Mouse (Mus musculus) MEL (cell line): ENCODE data around the gene Slc16a13. TPM values are rescaled to one million over a fixed set of nuclear protein-coding genes. Genes with fewer than 3 reads are reported as not detected.
A peak's percentile ranks its signal among the peaks of the same experiment; 100 is the strongest.

Source experiments
- DNase-seq: peaks from one replicate; pipeline ENCODE4 v3.0.0; 2011; ENCODE audit warnings: low read depth, low spot score
- H3K27ac ChIP-seq: 2 replicates; pipeline ENCODE4 v1.5.1; 2012; ENCODE audit warnings: low read depth, mild to moderate bottlenecking, control low read depth, low read length, moderate library complexity; ENCODE audit not compliant: control insufficient read depth
- H3K27me3 ChIP-seq, 2 experiments: fragments of 150-350 bp in 1 of 2; sonication (generic) in 1 of 2; 2 replicates each; pipeline ENCODE4 v1.6.1; 2012; ENCODE audit warnings: low read length in 2 of 2, mild to moderate bottlenecking in 2 of 2, improper control_type of control experiment in 1 of 2, moderate library complexity in 1 of 2; ENCODE audit not compliant: insufficient read depth in 2 of 2, control insufficient read depth in 1 of 2
- H3K36me3 ChIP-seq, 2 experiments: 2 replicates each; pipeline ENCODE4 v1.6.1; 2012 to 2014; ENCODE audit warnings: low read length in 2 of 2, improper control_type of control experiment in 1 of 2, inconsistent platforms in 1 of 2, mild to moderate bottlenecking in 1 of 2; ENCODE audit not compliant: insufficient read depth in 2 of 2, control insufficient read depth in 1 of 2
- H3K4me1 ChIP-seq, 2 experiments: fragments of 150-350 bp in 1 of 2; sonication (generic) in 1 of 2; 2 replicates each; pipeline ENCODE4 v1.6.1; 2012; ENCODE audit warnings: low read length in 2 of 2, improper control_type of control experiment in 1 of 2, mild to moderate bottlenecking in 1 of 2; ENCODE audit not compliant: insufficient read depth in 2 of 2, control insufficient read depth in 1 of 2
- H3K4me3 ChIP-seq, 2 experiments: fragments of 150-350 bp in 1 of 2; sonication (generic) in 1 of 2; 2 replicates each; pipeline ENCODE4 v1.5.1; 2012; ENCODE audit warnings: low read depth in 2 of 2, low read length in 2 of 2, mild to moderate bottlenecking in 2 of 2, moderate library complexity in 2 of 2, control low read depth in 1 of 2, improper control_type of control experiment in 1 of 2; ENCODE audit not compliant: control insufficient read depth in 1 of 2, insufficient read depth in 1 of 2
- H3K79me2 ChIP-seq: 2 replicates; pipeline ENCODE4 v1.6.1; 2012; ENCODE audit warnings: mild to moderate bottlenecking, low read length, moderate library complexity; ENCODE audit not compliant: control insufficient read depth, poor library complexity, insufficient read depth
- H3K9ac ChIP-seq: 2 replicates; pipeline ENCODE4 v1.6.1; 2012; ENCODE audit warnings: low read depth, mild to moderate bottlenecking, control low read depth, low read length, moderate library complexity; ENCODE audit not compliant: control insufficient read depth, poor library complexity, severe bottlenecking
- H3K9me3 ChIP-seq: fragments of 150-350 bp; sonication (generic); replicated peaks from 2 replicates; pipeline ENCODE4 v1.6.1; 2012; ENCODE audit warnings: mild to moderate bottlenecking, low read length, improper control_type of control experiment, moderate library complexity; ENCODE audit not compliant: insufficient read depth
- BHLHE40 ChIP-seq: IDR thresholded peaks from 2 replicates; pipeline ENCODE4 v1.6.1; 2012; ENCODE audit warnings: low read depth, mild to moderate bottlenecking, inconsistent platforms, low read length, improper control_type of control experiment, borderline replicate concordance
- ELF1 ChIP-seq: IDR thresholded peaks from 2 replicates; pipeline ENCODE4 v1.6.1; 2014; ENCODE audit warnings: low read depth, mild to moderate bottlenecking, inconsistent platforms, low read length, improper control_type of control experiment, moderate library complexity
- GATA1 ChIP-seq: IDR thresholded peaks from 2 replicates; pipeline ENCODE4 v1.6.1; 2011; ENCODE audit warnings: low read depth, low read length, improper control_type of control experiment
- KAT2A ChIP-seq: conservative IDR thresholded peaks from 2 replicates; pipeline ENCODE4 v1.6.1; 2012; ENCODE audit warnings: low read depth, low read length, improper control_type of control experiment, inconsistent platforms
- MAFK ChIP-seq: IDR thresholded peaks from 2 replicates; pipeline ENCODE4 v1.6.1; 2011; ENCODE audit warnings: low read depth, mild to moderate bottlenecking, low read length, improper control_type of control experiment, borderline replicate concordance
- MAX ChIP-seq: IDR thresholded peaks from 2 replicates; pipeline ENCODE4 v1.6.1; 2011; ENCODE audit warnings: low read length, improper control_type of control experiment
- MAZ ChIP-seq: IDR thresholded peaks from 2 replicates; pipeline ENCODE4 v1.6.1; 2012; ENCODE audit warnings: low read depth, mild to moderate bottlenecking, inconsistent platforms, low read length, improper control_type of control experiment
- MEF2A ChIP-seq: IDR thresholded peaks from 2 replicates; pipeline ENCODE4 v1.6.1; 2014; ENCODE audit warnings: low read depth, mild to moderate bottlenecking, inconsistent platforms, low read length, improper control_type of control experiment; ENCODE audit not compliant: poor library complexity, insufficient replicate concordance, severe bottlenecking; ENCODE audit errors: extremely low read depth
- MXI1 ChIP-seq: IDR thresholded peaks from 2 replicates; pipeline ENCODE4 v1.6.1; 2011; ENCODE audit warnings: mild to moderate bottlenecking, low read depth, low read length, improper control_type of control experiment
- MYB ChIP-seq: IDR thresholded peaks from 2 replicates; pipeline ENCODE4 v1.6.1; 2011; ENCODE audit warnings: mild to moderate bottlenecking, low read depth, low read length, improper control_type of control experiment
- NELFE ChIP-seq: IDR thresholded peaks from 2 replicates; pipeline ENCODE4 v1.6.1; 2011; ENCODE audit warnings: low read depth, low read length, improper control_type of control experiment
- POLR2AphosphoS2 ChIP-seq: IDR thresholded peaks from 2 replicates; pipeline ENCODE4 v1.6.1; 2011; ENCODE audit warnings: low read length, improper control_type of control experiment
- POLR2AphosphoS5 ChIP-seq: IDR thresholded peaks from 2 replicates; pipeline ENCODE4 v1.6.1; 2012; ENCODE audit warnings: low read depth, borderline replicate concordance, mild to moderate bottlenecking, inconsistent platforms, low read length, moderate library complexity, mixed read lengths
- RAD21 ChIP-seq: IDR thresholded peaks from 2 replicates; pipeline ENCODE4 v1.6.1; 2011; ENCODE audit warnings: mild to moderate bottlenecking, low read depth, low read length, improper control_type of control experiment
- TAL1 ChIP-seq: IDR thresholded peaks from 2 replicates; pipeline ENCODE4 v1.6.1; 2012; ENCODE audit warnings: mild to moderate bottlenecking, inconsistent platforms, low read length, moderate library complexity, mixed read lengths
- TBP ChIP-seq: IDR thresholded peaks from 2 replicates; pipeline ENCODE4 v1.8.0; 2011; ENCODE audit warnings: low read depth, low read length, improper control_type of control experiment
- USF1 ChIP-seq: IDR thresholded peaks from 2 replicates; pipeline ENCODE4 v1.6.1; 2014; ENCODE audit warnings: low read depth, mild to moderate bottlenecking, inconsistent platforms, low read length, improper control_type of control experiment, moderate library complexity
- ZC3H11A ChIP-seq: IDR thresholded peaks from 2 replicates; pipeline ENCODE4 v1.6.1; 2012; ENCODE audit warnings: low read depth, mild to moderate bottlenecking, inconsistent platforms, low read length, improper control_type of control experiment
- ZMIZ1 ChIP-seq: IDR thresholded peaks from 2 replicates; pipeline ENCODE4 v1.6.1; 2012; ENCODE audit warnings: low read depth, mild to moderate bottlenecking, inconsistent platforms, low read length, improper control_type of control experiment, moderate library complexity
- ZNF384 ChIP-seq: IDR thresholded peaks from 2 replicates; pipeline ENCODE4 v1.6.1; 2012; ENCODE audit warnings: low read depth, mild to moderate bottlenecking, inconsistent platforms, low read length, improper control_type of control experiment
- polyA plus RNA-seq, 2 experiments: library from polyadenylated mRNA; stranded (reverse) in 1 of 2; unstranded in 1 of 2; fragments of >175 nt in 1 of 2; fragments of >200 nt in 1 of 2; gene quantifications; 2 replicates each; pipeline versions ENCODE4 v1.2.1 to v1.2.4; 2012; ENCODE audit warnings: low replicate concordance in 2 of 2, low read depth in 1 of 2; ENCODE audit not compliant: insufficient read length in 2 of 2, insufficient read depth in 1 of 2, missing spikeins in 1 of 2
- total RNA-seq: library from RNA; depleted of rRNA; stranded (reverse); fragments of 300-350 nt; gene quantifications from 2 replicates; pipeline ENCODE4 v1.2.3, GENCODE M21; 2012

Gene Slc16a13
- total and polyA plus RNA-seq, 3 experiments, result 4.2 to 7.9 TPM; not detected in 1

DNA sequence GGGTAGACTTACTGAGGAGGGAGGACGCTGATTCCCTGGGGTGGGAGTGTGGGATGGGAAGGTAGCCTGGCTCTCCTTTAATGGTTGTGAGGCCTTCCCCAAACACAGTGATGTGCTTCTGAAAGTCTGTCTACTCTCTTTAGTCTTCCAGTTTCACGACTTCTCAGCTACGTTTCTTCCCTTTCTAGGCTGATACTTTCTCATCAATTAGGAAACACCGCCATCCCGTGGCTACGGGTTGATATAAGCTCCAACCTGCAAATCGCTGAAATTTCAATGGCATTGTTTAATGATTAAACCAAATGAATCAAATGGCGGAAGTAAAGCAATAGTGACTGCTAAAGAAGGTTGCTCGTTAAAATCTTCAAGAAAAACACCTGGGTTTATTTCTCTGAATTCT is 8.0 kb downstream of the Slc16a13 start (continued):
- TF ChIP-seq MAFK (no peak), ZC3H11A (peak; percentile 88), GATA1 (no peak), TAL1 (no peak), MEF2A (no peak), MAZ (no peak), RAD21 (peak; percentile 96), KAT2A (no peak), NELFE (no peak)

DNA sequence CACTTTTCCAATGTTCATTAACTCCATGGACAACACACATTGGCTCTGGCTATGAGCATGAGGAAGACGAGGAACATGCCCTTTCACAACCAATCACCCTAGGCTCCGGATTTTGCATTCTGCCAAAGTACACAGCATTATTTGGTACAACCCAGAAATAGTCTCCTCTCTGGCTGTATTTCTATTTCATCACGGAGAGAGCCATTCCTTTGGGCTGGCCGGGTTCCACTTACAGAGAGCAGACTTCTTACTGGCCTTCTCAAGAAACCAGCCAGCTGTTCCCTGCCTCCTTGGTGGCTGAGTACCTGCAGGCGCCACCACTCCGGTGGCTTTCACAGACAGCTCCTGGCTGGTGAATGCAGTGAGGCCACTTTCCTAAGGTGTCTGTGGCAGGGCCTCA is 8.4 kb downstream of the Slc16a13 start, which contains the start of gene Slc16a11:
Gene Slc16a11, plus strand, starts transcription at position 330 of the 400 bp plus-strand sequence.
- Histone ChIP-seq H3K27ac (no peak within 1 kb of the TSS), H3K36me3 (no peaks in the 10 kb centered on the region), H3K27me3 (no peaks in the 10 kb centered on the region; a peak in 1 of 4 replicates), H3K4me1 (peaks cover 0 to 5% of the 10 kb centered on the region in 2 experiments; a peak in 1 of 4 replicates), H3K9me3 (no peaks in the 10 kb centered on the region), H3K4me3 (no peak within 1 kb of the TSS), H3K79me2 (no peaks in the 10 kb centered on the region), H3K9ac (peak within 1 kb of the TSS; percentile 30)
- DNase-seq, result no peak
- TF ChIP-seq KAT2A, result no peak
- TF ChIP-seq ELF1, result no peak
- no peak for TF ChIP-seq BHLHE40
- no peak for TF ChIP-seq ZMIZ1
- TF ChIP-seq POLR2AphosphoS5, result no peak
- no peak for TF ChIP-seq GATA1
- no peak for TF ChIP-seq MAX
- no peak for TF ChIP-seq MYB
- TF ChIP-seq ZNF384, result no peak
- no peak for TF ChIP-seq MAZ

DNA sequence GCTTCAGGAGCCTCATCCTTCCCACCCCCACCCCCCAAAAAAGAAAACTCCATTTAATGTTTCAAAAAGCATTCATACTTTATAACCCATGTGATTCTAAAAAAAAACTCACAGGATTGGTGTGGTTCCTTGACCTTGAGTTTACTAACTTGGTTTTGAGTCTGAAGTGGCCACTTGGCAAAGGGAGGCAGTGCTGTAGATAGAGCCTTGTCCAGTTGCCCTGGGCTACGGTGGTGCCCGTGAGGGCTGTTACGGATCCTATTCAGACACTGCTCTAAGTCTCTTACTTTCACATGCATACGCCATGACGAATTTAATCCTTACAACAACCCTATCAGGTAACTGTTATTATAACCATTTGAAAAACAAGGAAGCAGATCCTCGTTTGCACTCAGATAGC is 8.9 kb downstream of the Slc16a13 start:
- TF ChIP-seq MXI1, result no peak
- TF ChIP-seq POLR2AphosphoS2, result no peak
- TF ChIP-seq USF1, result no peak
- TF ChIP-seq MEF2A, result no peak
- no peak for TF ChIP-seq TBP
- Histone ChIP-seq H3K9me3 (no peaks in the 10 kb centered on the region), H3K79me2 (no peaks in the 10 kb centered on the region), H3K4me1 (peaks cover 0 to 5% of the 10 kb centered on the region in 2 experiments; a peak in 1 of 4 replicates), H3K27me3 (no peaks in the 10 kb centered on the region; a peak in 1 of 4 replicates), H3K9ac (no peak overlapping the region), H3K4me3 (no peak overlapping the region), H3K27ac (no peak overlapping the region), H3K36me3 (no peaks in the 10 kb centered on the region)
- no peak for DNase-seq
